Mouse (Mus musculus): ENCODE measurements around the gene Aspdh.

Gene Aspdh

DNA sequence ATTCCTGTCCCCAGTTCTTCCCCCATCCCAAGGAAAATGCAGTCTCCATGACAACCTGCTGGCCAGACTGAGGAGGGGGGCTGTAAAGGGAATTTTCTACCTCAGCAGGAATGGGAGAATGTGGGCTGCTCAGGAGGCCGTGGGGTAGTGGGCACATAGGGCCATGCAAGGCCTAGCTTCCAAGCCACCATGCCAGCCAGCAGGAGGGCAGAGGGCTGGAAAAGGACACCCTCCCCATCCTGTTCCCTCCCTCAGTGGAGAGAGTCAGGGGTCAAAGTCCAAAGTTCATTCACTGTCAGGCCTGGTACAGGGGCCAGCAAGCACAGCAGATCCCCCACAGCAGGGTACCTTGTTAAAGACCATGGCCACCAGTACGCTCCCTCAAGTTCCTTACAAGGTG lies at the start of gene Aspdh:
Gene Aspdh (plus strand): TSS at position 281 of the 400 bp plus-strand sequence.
- DNase-seq (ENCODE audit: low spot score in 2 of 2) = no peak

- DNase-seq (ENCODE audit: low spot score in 2 of 2) = no peak
These were observed 37.5 kb upstream of the Aspdh start for GRCm38 (mm10) chr7:44427666-44428065.

GRCm38 (mm10) chr7:44428171-44428950 lies 36.8 kb upstream of the Aspdh start:
- no peak for DNase-seq (ENCODE audit: low spot score in 2 of 2)

DNA sequence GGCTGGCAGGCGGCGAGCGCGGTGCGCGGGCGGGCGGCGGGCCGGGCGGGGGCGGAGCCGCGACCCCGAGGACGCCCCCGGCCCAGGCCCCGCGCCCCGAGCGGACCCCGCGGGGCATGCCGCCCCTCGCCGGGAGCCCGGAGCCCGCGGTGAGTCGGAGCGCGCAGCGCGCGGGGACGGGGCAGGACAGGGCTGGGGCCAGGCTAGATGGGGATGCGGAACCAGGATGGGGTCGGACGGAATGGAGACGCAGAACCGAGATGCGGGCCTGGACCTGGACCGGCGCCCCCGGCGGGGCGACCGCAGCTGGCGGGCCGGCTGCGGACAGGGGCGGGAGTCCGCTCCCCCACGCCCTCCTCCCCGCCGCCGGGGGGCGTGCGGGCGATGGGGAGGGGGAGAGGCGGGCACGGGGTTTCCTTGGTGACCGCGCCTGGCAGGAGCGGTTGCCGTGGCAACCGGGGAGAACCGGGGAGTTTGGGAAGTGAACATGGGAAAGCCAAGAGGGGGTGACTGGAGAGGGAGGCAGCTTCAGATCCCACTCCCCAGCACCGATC lies 36.1 kb upstream of the Aspdh start, which contains the start of gene Lrrc4b:
Gene Lrrc4b (plus strand): TSS at position 51 of the 554 bp plus-strand sequence.
- DNase-seq (ENCODE audit: low spot score in 2 of 2) = no peak

- no peak for DNase-seq (ENCODE audit: low spot score in 2 of 2)
These were observed 35.4 kb upstream of the Aspdh start for GRCm38 (mm10) chr7:44429534-44430488.

DNA sequence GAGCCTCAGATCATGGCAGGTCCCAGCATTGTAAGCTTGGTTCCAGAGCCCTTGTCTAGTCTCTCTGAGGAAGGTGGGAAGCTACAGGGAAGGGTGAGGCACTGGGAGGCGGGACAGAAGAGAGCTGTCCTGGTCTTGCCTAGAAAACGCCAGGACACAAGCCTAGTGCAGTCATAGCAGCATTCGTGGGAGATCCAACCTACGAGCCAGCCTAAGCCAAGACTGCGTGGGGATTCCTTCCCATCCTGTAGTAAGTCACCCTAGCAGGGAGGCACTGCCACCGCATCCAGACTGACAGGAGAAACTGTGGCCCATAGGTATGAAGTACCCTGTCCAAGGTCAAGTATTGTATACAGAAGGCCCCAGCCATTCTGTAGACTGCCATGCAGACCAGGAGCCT lies 32.6 kb upstream of the Aspdh start:
- no peak for DNase-seq (ENCODE audit: low spot score in 2 of 2)

DNA sequence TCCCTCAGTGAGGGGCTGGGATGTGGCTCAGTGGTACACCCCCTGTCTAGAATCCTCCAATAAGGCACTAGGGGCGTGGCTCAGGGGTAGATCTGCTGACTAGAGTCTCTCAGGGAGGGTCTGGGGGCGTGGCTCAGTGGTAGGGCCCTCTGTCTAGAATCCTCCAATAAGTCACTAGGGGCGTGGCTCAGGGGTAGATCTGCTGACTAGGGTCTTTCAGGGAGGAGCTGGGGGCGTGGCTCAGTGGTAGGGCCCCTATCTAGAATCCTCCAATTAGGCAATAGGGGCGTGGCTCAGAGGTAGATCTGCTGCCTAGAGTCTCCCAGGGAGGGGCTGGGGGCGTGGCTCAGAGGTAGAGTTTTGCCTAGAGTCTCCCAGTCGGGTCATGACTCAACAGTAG lies 31.8 kb upstream of the Aspdh start:
- no peak for DNase-seq (ENCODE audit: low spot score in 2 of 2)

- no peak for DNase-seq (ENCODE audit: low spot score in 2 of 2)
These were observed 31.1 kb upstream of the Aspdh start for GRCm38 (mm10) chr7:44434089-44434488.

GRCm38 (mm10) chr7:44435796-44436195 lies 29.4 kb upstream of the Aspdh start:
- no peak for DNase-seq (ENCODE audit: low spot score in 2 of 2)

- no peak for DNase-seq (ENCODE audit: low spot score in 2 of 2)
These were observed 28.9 kb upstream of the Aspdh start for GRCm38 (mm10) chr7:44436267-44436666.

GRCm38 (mm10) chr7:44437188-44437587 lies 28.0 kb upstream of the Aspdh start:
- no peak for DNase-seq (ENCODE audit: low spot score in 2 of 2)

DNA sequence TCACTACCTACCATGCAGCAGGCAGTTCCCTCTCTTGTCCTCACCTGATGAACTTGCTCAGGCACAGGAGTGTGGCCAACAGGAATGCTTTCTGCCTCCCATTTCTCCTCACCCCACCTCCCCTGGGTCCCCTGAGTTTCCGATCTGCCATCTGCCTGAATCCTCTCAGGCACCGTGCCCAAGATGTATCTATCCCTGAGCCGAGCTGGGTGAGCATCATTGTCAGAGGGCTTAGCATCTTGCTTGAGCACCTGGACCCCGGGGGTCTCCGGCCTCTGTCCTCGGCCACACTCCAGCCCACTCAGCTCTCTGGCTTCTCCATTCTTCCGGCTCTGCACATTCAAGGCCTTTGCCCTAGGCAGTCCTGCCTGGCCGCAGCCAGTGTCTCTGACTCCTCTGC lies 27.3 kb upstream of the Aspdh start:
- no peak for DNase-seq (ENCODE audit: low spot score in 2 of 2)

DNA sequence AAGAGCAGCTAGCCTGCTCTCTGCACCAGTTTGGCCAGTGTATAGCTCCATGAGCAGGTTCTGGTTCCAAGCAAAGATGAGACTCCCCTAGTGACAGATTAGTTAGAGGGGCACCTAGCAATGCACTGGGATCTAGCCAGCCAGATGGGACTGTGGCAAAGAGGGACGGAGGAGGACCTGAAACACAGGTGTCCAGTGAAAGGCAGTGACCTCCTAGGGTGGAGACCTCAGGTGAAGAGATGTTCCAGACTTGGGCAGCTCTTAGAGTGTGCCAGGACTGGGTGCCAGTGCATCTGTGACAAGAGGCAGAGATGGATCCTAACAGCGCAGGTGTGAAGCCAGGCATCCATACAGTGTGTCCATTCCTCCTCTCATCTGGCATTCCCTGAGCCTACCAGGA lies 25.5 kb upstream of the Aspdh start:
- DNase-seq (ENCODE audit: low spot score in 2 of 2) = no peak

GRCm38 (mm10) chr7:44440479-44440878 lies 24.7 kb upstream of the Aspdh start:
- DNase-seq (ENCODE audit: low spot score in 2 of 2) = no peak

DNA sequence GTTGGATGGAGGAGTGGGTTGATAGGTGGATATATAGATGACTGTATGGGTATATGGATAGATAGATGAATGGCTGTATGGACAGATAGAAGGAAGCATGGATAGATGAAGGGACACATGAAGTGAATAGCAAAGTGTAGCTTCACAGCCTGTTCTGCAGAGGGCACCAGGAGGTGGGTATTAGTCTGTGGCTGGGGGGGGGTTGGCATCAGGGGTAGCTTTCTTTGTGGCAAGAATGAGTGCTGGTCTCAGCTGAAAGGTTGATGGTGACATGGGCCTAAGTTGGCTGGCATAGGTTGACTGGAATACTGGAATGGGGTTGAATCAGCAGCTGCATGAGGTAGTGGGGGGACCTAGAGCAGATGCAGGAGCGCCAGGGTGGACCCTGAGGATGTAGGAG lies 24.0 kb upstream of the Aspdh start:
- no peak for DNase-seq (ENCODE audit: low spot score in 2 of 2)

- DNase-seq (ENCODE audit: low spot score in 2 of 2) = no peak
These were observed 23.5 kb upstream of the Aspdh start for GRCm38 (mm10) chr7:44441648-44442109.

DNA sequence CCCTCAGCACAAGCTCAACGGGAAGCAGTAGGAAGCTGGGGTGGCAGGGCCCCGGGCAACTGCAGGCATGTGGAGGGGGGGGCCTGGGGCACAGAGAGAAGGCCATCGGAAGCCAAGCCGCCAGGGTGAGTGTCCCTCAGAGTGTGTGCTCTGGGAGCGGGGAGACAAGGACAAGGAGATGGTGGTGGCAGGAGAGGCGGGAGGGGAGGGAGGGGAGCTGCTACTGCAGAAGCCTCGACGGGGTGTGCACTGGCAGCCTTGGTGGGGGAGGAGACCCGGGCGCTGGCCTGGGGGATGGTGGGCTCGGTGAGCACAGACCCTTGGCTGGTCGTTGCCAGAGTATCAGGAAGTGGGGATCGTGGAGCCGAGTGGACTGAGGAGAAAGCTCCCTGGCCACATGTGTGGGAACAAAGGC lies 22.8 kb upstream of the Aspdh start:
- no peak for DNase-seq (ENCODE audit: low spot score in 2 of 2)

- DNase-seq (ENCODE audit: low spot score in 2 of 2) = no peak
These were observed 21.7 kb upstream of the Aspdh start for GRCm38 (mm10) chr7:44443268-44444173.

- no peak for DNase-seq (ENCODE audit: low spot score in 2 of 2)
These were observed 20.2 kb upstream of the Aspdh start for GRCm38 (mm10) chr7:44444886-44445527.

DNA sequence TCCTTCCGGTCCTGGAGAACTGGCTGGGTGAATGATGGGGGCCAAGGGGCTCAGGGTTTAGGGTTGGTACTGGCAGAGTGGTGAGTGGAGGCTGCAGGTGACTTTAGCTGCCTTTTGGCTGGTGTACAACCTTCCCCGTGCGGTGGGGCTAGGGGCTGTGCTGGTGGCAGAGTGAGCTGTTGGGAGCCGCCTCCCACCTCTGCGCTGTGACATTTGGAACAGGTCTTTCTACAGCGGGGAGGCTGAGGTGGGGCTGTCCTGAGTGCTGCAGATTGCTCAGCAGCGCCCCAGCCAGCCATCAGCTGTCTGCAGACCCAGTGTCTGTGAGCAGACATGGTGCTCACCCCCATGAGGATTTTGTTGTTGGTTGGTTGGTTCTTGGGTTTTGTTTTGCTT lies 19.7 kb upstream of the Aspdh start:
- DNase-seq (ENCODE audit: low spot score in 2 of 2) = no peak
